Mouse (Mus musculus) liver, embryonic 14.5 days (tissue): ENCODE data around the gene Amotl2. TPM values are rescaled to one million over a fixed set of nuclear protein-coding genes. Genes with fewer than 3 reads are reported as not detected.

Source experiments
- ATAC-seq: fragments of 200-750 bp; cut with Nextera tagmentation; 2 replicates; pipeline ENCODE4 v1.8.0; 2017; ENCODE audit warnings: moderate number of reproducible peaks, mild to moderate bottlenecking, moderate library complexity; ENCODE audit not compliant: insufficient read depth
- DNase-seq, 3 experiments: peaks; one replicate each; pipeline ENCODE4 v3.0.0-alpha.2; 2012 to 2013; ENCODE audit warnings: low read depth in 3 of 3, low spot score in 3 of 3
- H3K27ac ChIP-seq: fragments of 300-500 bp; sonication (generic); 2 replicates; pipeline ENCODE4 v1.5.1; 2014; ENCODE audit warnings: moderate library complexity, mild to moderate bottlenecking, control low read depth, inconsistent platforms
- H3K27me3 ChIP-seq: fragments of 300-500 bp; sonication (generic); 2 replicates; pipeline ENCODE4 v1.6.1; 2014; ENCODE audit warnings: mild to moderate bottlenecking, low read length, moderate library complexity; ENCODE audit not compliant: control insufficient read depth, insufficient read depth
- H3K36me3 ChIP-seq: fragments of 300-500 bp; sonication (generic); replicated peaks from 2 replicates; pipeline ENCODE4 v1.6.1; 2014; ENCODE audit warnings: low read depth; ENCODE audit not compliant: control insufficient read depth, insufficient read depth
- H3K4me1 ChIP-seq, 2 experiments: fragments of 200-500 bp in 1 of 2; fragments of 300-500 bp in 1 of 2; sonication (generic) in 1 of 2; replicated peaks; 2 replicates each; pipeline ENCODE4 v1.6.1; 2012 to 2014; ENCODE audit warnings: antibody characterized with exemption in 1 of 2, inconsistent platforms in 1 of 2, low read length in 1 of 2; ENCODE audit not compliant: control insufficient read depth in 2 of 2, insufficient read depth in 2 of 2
- H3K4me2 ChIP-seq: fragments of 300-500 bp; sonication (generic); 2 replicates; pipeline ENCODE4 v1.6.1; 2014; ENCODE audit warnings: low read depth, mild to moderate bottlenecking, control low read depth, moderate library complexity
- H3K4me3 ChIP-seq, 2 experiments: fragments of 200-500 bp in 1 of 2; fragments of 300-500 bp in 1 of 2; sonication (generic) in 1 of 2; 2 replicates each; pipeline ENCODE4 v1.5.1; 2012 to 2014; ENCODE audit warnings: low read depth in 2 of 2, low read length in 2 of 2, mild to moderate bottlenecking in 2 of 2, control low read depth in 1 of 2, inconsistent platforms in 1 of 2, moderate library complexity in 1 of 2; ENCODE audit not compliant: insufficient read depth in 1 of 2
- H3K9ac ChIP-seq: fragments of 300-500 bp; sonication (generic); replicated peaks from 2 replicates; pipeline ENCODE4 v1.6.1; 2014; ENCODE audit warnings: mild to moderate bottlenecking, control low read depth, moderate library complexity
- H3K9me3 ChIP-seq: fragments of 300-500 bp; sonication (generic); 2 replicates; pipeline ENCODE4 v1.6.1; 2016; ENCODE audit warnings: low read length, mixed read lengths; ENCODE audit not compliant: control insufficient read depth
- CTCF ChIP-seq: IDR thresholded peaks from 2 replicates; pipeline ENCODE4 v1.5.1; 2016; ENCODE audit warnings: antibody characterized with exemption, low read depth, control low read depth
- EP300 ChIP-seq: IDR thresholded peaks from 2 replicates; pipeline ENCODE4 v1.6.1; 2016; ENCODE audit warnings: antibody characterized with exemption, low read depth
- WGBS: fragments of 180-500 bp; shearing (Covaris S2); extraction: QIAGEN DNeasy Blood & Tissue Kit; methylation state at CpG from one replicate; pipeline ENCODE4 v1.1.7; 2014; ENCODE audit not compliant: insufficient replicate concordance; 5-methylcytosine and 5-hydroxymethylcytosine counted together
- polyA plus RNA-seq, 2 experiments: library from polyadenylated mRNA; depleted of rRNA in 1 of 2; stranded (reverse) in 1 of 2; unstranded in 1 of 2; fragments of >200 nt; fragmentation: Nextera tagmentation in 1 of 2; extraction: Ambion mirVana in 1 of 2; gene quantifications; 2 replicates each; pipeline versions ENCODE4 v1.2.1 to v1.2.3; 2012 to 2014

Amotl2 gene
- polyA plus RNA-seq, 2 experiments: 2.5 to 2.6 TPM

- no peak overlapping the region for H3K27ac ChIP-seq
These were observed 2.6 kb downstream of the Amotl2 start for GRCm38 (mm10) chr9:102719085-102719484.

GRCm38 (mm10) chr9:102719936-102720566 lies 3.6 kb downstream of the Amotl2 start:
- Histone ChIP-seq H3K36me3 (no peaks in the 10 kb centered on the region), H3K4me3 (peak overlapping the region in 1 of 2 experiments; percentile 23; a peak in 2 of 4 replicates), H3K4me2 (peak overlapping the region; percentile 45), H3K27me3 (peaks cover 38% of the 10 kb centered on the region), H3K27ac (no peak overlapping the region), H3K9me3 (no peaks in the 10 kb centered on the region), H3K9ac (no peak overlapping the region), H3K4me1 (peaks cover 0 to 3% of the 10 kb centered on the region in 2 experiments; a peak in 2 of 4 replicates)
- TF ChIP-seq CTCF: no peak
- TF ChIP-seq EP300: no peak
- 69% methylated on average over 17 of the region's 17 CpGs for WGBS
- no peak for ATAC-seq
- DNase-seq: no peak

More at GRCm38 (mm10) chr9:102719085-102719484, 2.6 kb downstream of the Amotl2 start:
- H3K4me1 ChIP-seq: peaks cover 0 to 5% of the 10 kb centered on the region in 2 experiments; a peak in 2 of 4 replicates
- H3K27me3 ChIP-seq: peaks cover 40% of the 10 kb centered on the region
- ATAC-seq: no peak
- H3K4me2 ChIP-seq: peak overlapping the region; percentile 45
- peak overlapping the region; percentile 18; the same call in 1 of the 2 replicates for H3K9ac ChIP-seq
- H3K9me3 ChIP-seq: no peaks in the 10 kb centered on the region
- no peaks in the 10 kb centered on the region for H3K36me3 ChIP-seq
- TF ChIP-seq CTCF: no peak
- no peak for TF ChIP-seq EP300
- DNase-seq: no peak
- WGBS: 20% methylated on average over 4 of the region's 4 CpGs
- peak overlapping the region; percentile 57 to 61 for H3K4me3 ChIP-seq

- ATAC-seq: no peak
- no peaks in the 10 kb centered on the region for H3K9me3 ChIP-seq
- no peak overlapping the region; a peak in 2 of 4 replicates for H3K4me3 ChIP-seq
- TF ChIP-seq CTCF (no peak), EP300 (no peak)
- no peaks in the 10 kb centered on the region for H3K4me1 ChIP-seq
- H3K27me3 ChIP-seq: peaks cover 37% of the 10 kb centered on the region
- H3K36me3 ChIP-seq: no peaks in the 10 kb centered on the region
- peak overlapping the region; percentile 45; the same call in 1 of the 2 replicates for H3K4me2 ChIP-seq
- no peak for DNase-seq
- WGBS: 59% methylated on average over 18 of the region's 18 CpGs
- H3K9ac ChIP-seq: no peak overlapping the region
- H3K27ac ChIP-seq: no peak overlapping the region
These were observed 4.2 kb downstream of the Amotl2 start for GRCm38 (mm10) chr9:102720567-102721167.

- no peak for ATAC-seq
- no peaks in the 10 kb centered on the region for H3K4me1 ChIP-seq
These were observed 5.0 kb downstream of the Amotl2 start for GRCm38 (mm10) chr9:102721406-102721978.

GRCm38 (mm10) chr9:102722071-102722561 lies 5.6 kb downstream of the Amotl2 start:
- Histone ChIP-seq H3K27me3 (peaks cover 24% of the 10 kb centered on the region), H3K36me3 (no peaks in the 10 kb centered on the region), H3K4me1 (peaks cover 0 to 3% of the 10 kb centered on the region in 2 experiments; a peak in 1 of 4 replicates), H3K9ac (no peak overlapping the region), H3K9me3 (no peaks in the 10 kb centered on the region), H3K4me3 (no peak overlapping the region), H3K27ac (no peak overlapping the region), H3K4me2 (no peak overlapping the region)
- TF ChIP-seq CTCF (no peak), EP300 (no peak)
- WGBS: 46% methylated on average over 9 of the region's 9 CpGs
- no peak for DNase-seq
- peak; percentile 13; the same call in 1 of the 2 replicates for ATAC-seq

More at GRCm38 (mm10) chr9:102721406-102721978, 5.0 kb downstream of the Amotl2 start:
- Histone ChIP-seq H3K4me2 (0 out of 2 replicates have a peak overlapping the region, but pooled peaks have one; percentile 45), H3K4me3 (no peak overlapping the region), H3K9me3 (no peaks in the 10 kb centered on the region), H3K36me3 (no peaks in the 10 kb centered on the region), H3K27ac (no peak overlapping the region), H3K27me3 (peaks cover 29% of the 10 kb centered on the region), H3K9ac (no peak overlapping the region)
- WGBS: 51% methylated on average over 3 of the region's 3 CpGs
- TF ChIP-seq CTCF (no peak), EP300 (no peak)
- DNase-seq: no peak
